Mouse (Mus musculus) embryo, embryonic 9.5 days (tissue): ENCODE results near the gene Zfp865.
"Not testable (repeated sequence)": the region's sequence is repeated elsewhere in the genome, so short reads cannot be mapped to it uniquely, and the experiment has no call there.

ENCODE experiments used
- DNase-seq: peaks from one replicate; pipeline ENCODE4 v3.0.0-alpha.2; 2017; ENCODE audit errors: extremely low spot score

The Zfp865 gene

DNA sequence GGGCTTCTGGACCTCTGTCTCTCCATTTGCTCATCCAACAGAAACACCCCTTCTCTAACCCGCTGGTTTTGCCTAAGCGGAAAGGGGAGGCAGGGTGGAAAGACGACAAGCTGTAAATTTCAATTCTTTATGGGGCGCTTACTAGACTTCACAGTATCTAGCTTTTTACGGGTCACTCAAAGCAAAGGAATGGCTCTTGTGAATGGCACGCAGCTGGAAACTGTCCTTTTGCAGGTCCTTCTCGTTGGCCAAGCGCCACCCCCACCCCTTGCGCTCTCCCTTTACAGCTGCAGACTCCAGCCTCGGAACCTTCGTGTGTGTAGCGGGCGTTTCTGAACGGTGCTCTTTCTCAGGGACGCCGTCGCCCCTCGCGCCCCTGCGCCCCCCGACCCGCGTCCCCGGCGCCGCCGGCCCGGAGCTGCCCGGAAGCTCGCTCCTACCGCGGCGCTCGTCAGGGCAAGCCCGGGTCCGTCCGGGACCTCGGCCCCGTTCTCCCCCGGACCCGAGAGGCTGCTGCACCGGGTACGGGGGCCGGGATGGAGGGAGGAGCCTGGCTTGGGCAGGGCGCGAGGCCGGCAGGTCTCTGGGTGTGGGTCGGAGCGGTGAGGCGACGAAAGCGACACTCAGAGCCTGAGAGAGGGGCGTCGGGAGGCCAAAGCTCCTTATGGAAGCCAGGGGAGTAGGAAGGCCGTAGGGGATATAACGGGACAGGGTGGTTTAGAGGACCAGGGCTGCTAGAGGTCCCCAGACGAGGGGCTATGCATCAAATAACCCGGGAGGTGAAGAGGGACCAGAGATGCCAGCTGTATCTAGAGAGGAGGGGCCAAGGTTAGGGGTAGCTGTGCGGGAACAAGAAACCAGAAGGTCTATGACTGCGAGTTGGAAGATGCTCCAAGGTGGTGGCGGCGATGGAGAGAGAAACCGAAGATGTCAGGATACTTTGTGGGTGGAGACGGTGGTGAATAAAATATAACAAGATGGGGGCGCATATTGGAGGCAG lies 31.3 kb downstream of the Zfp865 start, which contains the start of gene Zfp580:
Gene Zfp580 (plus strand): TSS at position 346 of the 1,000 bp plus-strand sequence.
- DNase-seq: peak; percentile 87

GRCm38 (mm10) chr7:5052438-5052837 lies 32.3 kb downstream of the Zfp865 start:
- no peak for DNase-seq

GRCm38 (mm10) chr7:5052931-5053343 lies 32.8 kb downstream of the Zfp865 start:
- no peak for DNase-seq

DNA sequence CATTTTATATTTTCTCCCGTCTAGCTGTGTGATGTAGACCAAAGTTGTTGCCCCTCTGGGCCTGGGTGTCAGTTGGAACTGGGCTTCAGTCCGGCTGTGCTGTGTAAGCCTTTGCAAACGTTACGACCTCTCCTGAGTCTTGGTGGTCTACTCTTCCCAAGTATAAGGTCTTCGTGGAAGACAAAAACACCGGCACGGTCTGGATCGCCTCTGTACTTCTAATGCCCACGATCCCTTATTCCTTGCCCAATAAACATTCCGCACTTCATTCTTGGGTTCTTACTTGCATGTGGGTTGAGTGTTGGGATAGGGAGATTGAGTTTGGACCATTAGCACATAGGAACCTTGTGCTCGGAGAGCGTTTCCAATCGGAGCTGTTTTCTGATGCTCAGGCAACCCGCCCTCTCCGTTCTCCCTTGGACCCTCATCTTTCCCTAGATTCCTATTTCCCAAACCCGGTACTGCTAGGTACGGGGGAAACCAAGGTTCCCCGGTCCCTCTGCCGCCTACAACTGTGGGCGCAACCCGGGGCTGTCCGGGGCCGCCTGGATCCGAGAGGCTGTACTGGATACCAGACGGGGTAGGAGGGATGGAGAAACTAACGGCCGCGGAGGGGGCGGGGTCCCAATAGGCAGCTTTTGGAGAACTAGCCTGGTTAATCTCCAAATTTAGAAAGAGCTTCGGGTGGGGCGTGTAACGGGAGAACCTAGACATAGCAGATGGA lies 33.4 kb downstream of the Zfp865 start:
- DNase-seq: no peak

GRCm38 (mm10) chr7:5056651-5057263 lies 36.6 kb downstream of the Zfp865 start:
- no peak for DNase-seq

DNA sequence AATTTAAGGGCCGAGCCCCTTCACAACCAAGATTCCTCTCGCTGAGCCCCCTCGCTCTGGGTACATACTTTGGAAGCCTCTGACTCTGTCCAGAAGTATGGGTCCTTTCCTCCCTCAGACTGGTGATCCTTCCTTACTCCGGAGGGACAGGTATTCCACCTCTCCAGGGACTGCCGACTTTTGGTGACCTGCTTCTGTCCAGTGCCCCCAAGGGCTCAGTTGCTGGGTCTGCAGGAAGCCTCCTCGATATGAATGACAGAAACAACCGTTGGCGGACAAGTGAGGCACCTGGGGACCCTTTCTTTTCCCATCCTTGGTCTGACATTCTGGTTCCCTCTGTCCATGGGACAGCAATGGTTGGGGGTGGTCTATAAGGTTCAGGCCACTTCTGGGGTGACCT lies 37.2 kb downstream of the Zfp865 start:
- no peak for DNase-seq

DNA sequence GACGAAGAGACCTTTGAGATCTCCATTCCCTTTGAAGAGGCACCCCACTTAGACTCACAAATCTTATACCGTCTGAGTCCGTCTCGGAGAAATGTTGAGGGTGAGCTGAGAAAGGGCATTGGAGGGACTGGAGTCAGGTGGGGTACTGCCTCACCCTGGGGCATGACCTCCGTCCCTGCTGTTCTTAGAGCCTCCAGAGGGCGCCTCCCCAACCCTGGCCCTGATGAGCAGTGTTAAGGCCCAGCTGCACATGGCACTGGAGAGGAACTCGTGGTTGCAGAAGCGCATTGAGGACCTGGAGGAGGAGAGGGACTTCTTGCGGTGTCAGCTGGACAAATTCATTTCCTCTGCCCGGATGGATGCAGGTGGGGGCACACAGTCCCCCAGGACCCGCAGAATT lies 37.6 kb downstream of the Zfp865 start:
- no peak for DNase-seq

GRCm38 (mm10) chr7:5058631-5059030 lies 38.5 kb downstream of the Zfp865 start:
- DNase-seq: no peak

DNA sequence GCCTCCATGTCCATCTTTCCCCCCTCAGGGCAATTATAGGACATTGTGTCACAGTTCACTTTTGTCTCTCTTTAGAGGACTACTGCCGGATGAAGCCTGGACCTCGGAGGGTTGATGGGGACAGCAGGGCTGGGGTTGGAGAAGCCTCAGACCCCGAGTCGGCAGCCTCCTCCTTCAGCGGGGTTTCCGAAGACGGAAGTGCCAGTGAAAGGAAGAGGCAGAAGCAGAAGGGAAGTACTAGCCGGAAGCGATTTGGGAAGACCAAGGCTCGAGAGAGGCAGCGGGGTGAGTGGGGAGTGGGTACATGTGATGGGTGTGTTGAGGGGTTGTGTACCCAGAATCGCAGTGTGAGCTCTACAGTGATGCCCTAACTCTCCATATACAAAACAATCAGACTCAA lies 39.2 kb downstream of the Zfp865 start:
- DNase-seq: no peak

DNA sequence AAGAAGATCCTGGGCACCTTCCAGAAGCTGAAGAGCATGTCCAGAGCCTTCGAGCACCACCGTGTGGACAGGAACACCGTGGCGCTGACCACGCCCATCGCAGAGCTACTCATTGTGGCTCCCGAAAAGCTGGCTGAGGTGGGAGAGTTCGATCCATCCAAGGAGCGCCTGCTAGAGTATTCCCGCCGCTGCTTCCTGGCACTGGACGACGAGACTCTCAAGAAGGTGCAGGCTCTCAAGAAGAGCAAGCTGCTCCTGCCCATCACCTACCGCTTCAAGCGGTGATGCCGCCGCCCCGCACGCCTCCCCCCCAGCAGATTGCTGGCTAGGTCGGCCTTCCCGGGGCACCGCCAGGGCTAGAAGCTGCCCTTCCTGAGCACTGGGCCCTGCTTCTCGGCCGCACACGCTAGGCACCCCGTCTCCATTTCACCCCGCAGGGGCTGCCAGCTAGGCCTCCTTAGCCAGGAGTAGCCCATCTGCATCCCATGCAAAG lies 40.1 kb downstream of the Zfp865 start:
- peak; percentile 81 for DNase-seq

GRCm38 (mm10) chr7:5060944-5061773 lies 41.0 kb downstream of the Zfp865 start:
- DNase-seq: peak; percentile 96

GRCm38 (mm10) chr7:5061774-5062359 lies 41.7 kb downstream of the Zfp865 start, which contains the start of gene U2af2:
Gene U2af2 (plus strand): TSS chr7:5062143.
- peak; percentile 95 for DNase-seq

DNA sequence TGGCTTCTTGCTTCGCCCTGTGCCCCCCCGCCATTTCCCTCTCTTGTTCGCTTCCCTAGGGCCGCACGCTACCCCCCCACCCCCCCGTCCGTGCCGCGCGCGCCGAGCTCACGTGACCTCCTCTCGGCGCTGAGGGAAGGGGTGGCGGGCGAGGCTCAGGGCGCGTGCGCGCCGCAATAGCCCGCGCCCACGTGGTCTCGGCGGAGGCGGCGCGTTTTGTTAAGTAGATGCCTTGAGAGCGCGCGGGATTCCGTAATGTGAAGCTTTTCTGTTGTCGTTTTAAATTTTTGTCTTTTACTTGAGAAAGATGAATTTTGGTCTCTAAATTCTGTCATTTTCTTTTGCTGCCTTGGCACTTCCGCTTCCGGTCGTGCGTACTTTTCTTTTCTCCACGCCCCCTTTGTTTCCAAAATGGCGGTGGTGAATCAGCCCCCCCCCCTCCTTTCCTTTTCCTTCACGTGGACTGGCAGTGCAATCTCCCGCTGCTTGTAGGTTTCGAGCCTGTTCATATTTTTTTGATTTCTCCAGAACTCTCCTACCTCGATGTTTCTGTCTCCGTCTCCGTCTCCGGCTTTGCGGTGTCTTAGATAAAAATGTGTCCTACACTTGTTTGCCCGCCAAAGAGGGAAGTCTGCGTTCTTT lies 42.3 kb downstream of the Zfp865 start:
- peak; percentile 88 for DNase-seq

GRCm38 (mm10) chr7:5064886-5065285 lies 44.7 kb downstream of the Zfp865 start:
- no peak for DNase-seq

- no peak for DNase-seq
Observed at GRCm38 (mm10) chr7:5073586-5073985, 53.4 kb downstream of the Zfp865 start.

DNA sequence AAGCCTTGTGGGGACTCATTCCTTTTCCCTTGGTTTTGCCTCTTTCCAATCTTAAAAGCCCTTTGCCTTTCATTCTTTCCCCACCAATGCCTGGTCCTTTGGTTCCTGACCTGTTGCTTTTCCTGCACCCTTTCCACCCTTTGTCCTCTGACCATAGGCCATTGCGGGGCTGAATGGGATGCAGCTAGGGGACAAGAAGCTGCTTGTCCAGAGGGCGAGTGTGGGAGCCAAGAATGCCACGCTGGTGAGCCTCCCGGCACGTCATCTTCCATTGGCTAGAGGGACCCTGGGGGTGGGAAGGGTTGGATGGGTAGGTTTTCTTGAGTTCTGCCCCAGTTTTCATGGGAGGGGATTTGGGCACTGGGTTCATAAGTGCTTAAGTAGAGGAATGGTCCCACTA lies 54.8 kb downstream of the Zfp865 start:
- DNase-seq: no peak

DNA sequence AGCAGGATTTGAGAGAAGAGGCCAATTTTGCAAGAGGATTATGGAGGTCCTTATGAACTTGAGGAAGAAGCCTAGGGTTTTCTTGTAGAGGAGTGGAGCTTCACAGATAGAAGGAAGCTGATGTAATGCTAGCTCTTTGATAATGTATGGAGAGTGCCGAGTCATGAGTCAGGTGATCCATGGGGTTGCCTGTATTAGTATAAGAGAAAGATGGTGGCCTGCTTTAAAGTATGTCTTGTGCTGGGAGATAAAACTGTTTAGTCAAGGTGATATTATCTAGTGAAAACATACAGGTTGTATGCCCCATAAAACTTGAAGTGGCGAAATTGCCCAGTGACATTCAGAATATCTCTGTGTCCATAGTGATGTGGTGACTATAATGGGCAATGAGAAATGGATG lies 56.8 kb downstream of the Zfp865 start:
- DNase-seq: no peak

DNA sequence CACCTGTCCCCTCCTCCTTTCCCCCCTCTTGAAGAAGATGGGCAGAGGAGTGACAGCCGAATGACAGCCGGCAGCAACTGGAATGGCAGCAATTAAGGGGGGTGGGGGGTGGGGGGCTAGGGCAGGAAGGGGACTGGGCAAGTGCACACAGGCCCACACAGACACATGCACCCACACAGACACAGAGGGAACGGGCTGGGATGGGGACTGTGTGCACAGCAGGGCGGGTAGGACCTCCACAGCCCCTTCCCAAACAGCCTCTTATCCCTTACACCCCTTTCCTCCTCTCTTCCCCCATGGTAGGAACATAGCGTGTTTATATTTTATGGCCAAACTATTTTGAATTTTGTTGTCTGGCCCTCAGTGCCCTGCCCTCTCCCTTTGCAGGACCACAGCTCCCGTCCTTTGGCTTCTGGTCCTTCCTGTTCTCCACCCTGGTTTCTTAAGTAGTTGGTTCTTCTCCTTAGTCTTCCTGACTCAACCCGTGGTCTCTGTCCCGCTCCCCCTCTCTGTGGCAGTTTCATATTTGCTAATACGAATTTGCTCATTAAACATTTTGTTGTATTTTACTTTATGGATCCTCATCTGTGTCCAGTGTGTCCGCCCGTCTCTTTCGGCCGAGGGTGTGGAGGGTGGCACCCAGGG lies 59.3 kb downstream of the Zfp865 start:
- not testable (repeated sequence) for DNase-seq

DNA sequence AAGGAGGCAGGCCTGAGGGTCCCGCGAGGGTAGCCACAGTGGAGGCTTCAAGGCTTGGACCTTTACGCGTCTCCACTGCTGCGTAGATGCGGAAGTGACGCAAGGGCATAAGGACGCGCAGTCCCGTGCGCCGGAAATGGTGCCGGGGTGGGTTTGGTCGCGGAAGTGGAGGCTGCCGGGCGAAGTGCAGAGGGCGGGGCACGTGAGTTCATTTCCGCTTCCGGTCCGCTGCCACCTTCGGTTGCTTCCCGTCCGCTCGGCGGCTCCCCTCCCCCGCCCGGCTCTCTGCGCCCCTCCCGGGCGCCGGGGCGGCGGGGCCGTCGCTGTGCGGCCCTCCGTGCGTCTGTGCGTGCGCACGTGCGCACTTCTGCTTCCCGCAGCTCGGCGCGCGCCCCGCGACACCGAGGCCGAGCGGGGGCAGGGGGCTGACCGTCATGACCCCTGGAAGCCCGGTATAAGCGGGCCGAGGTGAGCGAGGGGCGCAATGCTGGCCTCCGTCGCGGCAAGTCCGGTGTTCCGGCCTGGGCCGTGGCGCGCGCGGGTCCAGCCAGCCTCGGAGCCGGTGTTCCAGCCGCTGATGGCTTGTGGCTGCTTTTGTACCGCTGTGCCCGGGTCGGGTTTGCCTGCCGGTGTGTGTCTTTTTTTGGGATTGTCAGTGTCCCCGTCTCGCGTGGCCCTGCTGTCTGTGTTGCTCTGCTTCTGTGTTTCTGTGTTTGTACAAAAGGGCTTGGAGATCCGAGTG lies 60.0 kb downstream of the Zfp865 start, which contains the start of gene Epn1:
Gene Epn1 (plus strand): TSS at position 226 of the 742 bp plus-strand sequence.
- peak; percentile 95 for DNase-seq
